Mouse (Mus musculus) frontal cortex, postnatal 25 days (tissue): ENCODE results near the gene Rgs9.
"Not testable (repeated sequence)": the region's sequence is repeated elsewhere in the genome, so short reads cannot be mapped to it uniquely, and the experiment has no call there.

Experiments
- DNase-seq, 2 experiments: peaks; one replicate each; pipeline ENCODE4 v3.0.0; 2022; ENCODE audit warnings: low spot score in 2 of 2

The Rgs9 gene

GRCm38 (mm10) chr11:109305680-109306079 is 7.8 kb upstream of the Rgs9 start:
- no peak for DNase-seq

GRCm38 (mm10) chr11:109302338-109302737 is 4.4 kb upstream of the Rgs9 start:
- no peak for DNase-seq

DNA sequence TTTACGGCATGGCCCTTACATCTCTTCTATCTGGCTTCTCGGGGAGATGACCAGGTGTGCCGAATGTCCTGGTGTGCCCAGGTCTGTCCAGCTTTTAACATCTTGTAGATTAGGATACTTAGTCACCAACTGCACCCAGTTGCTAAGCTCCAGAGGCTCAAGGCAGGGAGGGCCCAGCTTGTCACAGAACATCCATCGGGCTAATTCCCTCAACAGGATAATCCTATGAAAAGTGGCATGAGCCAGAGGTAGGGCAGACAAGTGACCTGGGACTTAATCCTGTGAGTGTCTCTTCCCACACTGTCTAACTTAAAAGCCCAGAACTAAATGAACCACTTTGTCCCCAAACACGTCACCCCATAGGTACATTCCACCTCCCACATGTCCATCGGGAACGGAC is 898 bp downstream of the Rgs9 start:
- no peak for DNase-seq

DNA sequence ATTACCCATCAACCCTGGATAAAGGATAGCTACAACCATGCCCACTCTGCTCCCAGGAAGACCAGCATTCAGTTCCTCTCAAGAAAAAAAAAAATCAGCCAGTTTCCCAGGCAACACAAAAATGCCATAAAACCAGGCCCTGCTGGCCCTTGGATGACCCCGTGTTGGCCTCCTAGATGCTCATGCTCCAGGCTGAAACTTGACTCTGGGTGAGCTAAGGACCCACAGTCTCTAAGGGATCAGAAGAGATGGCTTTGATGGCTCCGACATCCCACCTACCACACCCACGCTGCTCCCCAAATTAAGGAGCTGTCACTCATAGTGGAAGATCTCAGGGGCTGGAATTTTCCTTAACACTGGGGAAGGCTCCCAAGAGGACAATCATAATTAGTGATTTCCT is 5.9 kb downstream of the Rgs9 start:
- DNase-seq = no peak

GRCm38 (mm10) chr11:109289378-109289777 is 8.6 kb downstream of the Rgs9 start:
- not testable (repeated sequence) for DNase-seq

DNA sequence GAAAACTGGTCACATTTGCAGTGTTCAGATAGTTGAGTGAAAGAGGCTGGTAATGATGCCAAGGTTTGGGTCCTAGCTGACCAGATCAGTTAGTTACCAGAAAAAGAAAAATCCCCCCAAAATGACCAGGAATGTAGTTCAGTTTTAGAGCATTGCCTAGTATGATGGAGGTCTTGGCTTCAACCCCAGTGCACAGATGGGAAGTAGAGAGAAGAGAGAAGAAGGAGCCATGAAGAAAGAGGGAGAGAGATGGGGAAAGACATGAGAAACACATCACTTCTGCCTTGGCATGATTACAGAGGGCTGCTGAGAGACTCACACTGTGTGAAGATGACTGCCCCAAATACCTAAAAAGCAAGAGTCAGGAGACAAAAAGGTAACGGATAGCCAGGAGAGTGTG is 13.1 kb downstream of the Rgs9 start:
- DNase-seq = no peak

DNA sequence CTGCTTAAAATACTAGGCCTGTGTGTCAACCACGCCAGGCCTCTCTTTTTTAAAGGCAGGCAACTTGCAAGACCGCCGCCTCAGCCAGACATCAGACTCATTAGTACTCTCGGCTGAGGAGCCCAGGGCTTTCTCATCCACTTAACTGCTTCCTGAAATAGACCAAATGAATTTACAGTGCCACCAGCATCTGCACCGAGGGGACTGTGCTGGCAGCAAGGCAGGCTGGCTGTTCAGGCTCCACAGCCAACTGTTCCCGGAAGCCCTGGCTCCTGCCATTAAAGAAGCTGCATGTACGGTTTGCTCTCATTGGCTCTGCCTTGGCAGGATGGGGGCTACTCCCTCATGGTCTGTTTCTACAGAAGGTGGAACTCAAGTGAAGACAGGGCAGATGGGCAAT is 19.7 kb downstream of the Rgs9 start:
- no peak for DNase-seq

DNA sequence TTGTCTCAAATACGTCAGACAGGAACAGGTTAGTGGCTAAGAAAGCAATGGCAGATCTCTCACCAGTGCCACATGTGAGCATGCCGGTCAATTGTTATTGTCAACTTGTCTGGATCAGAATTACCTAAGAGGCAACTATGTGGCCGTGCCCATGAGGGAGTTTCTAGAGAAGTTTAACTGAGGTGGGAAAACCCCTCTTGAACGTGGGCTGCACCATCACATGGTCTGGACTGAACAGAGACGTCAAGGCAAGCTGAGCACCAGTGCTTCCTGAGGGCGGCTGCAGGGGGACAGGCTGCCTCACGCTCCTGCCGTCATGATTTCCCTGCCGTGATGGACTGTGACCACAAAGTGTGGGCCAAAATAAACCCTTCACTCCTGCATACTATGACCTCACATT is 26.5 kb downstream of the Rgs9 start:
- no peak for DNase-seq

DNA sequence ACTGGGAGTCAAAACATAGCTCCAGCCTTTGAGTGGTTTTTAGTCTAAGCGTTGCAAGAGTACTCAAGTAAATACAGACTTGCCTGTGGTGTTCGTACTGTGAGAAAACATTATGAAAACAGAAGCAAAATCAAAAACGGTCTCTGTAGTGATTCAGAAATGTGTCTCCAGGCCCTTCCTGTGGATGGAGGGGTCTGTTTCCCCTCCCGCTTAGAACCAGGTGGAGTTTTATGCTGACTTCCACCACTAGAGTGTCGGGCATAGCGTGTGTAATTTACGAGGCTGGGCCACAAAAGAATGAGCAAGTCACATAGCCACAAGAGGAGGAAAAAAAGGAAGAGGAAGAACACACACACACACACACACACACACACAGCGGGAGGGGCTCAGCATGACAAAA is 27.6 kb downstream of the Rgs9 start:
- no peak for DNase-seq

- no peak for DNase-seq
These were observed 28.1 kb downstream of the Rgs9 start for GRCm38 (mm10) chr11:109269662-109270341.

DNA sequence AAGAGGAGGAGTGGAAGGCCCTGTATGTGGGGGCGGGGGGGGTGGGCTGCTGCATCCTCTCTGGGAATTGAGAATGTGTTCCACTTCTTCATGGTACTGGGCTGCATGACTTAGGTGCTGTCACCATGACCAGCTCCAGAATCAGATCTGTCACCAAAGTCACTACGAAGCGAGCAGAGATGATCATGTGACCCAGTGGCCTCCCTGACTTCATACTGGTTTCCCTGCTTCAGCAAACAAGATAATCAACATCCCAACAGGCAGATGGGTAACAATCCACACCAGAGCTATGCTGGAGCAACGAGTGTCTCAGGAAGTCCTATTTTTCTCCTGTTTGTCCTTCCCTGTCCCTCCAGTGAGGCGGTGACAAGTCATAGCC is 28.7 kb downstream of the Rgs9 start:
- no peak for DNase-seq

DNA sequence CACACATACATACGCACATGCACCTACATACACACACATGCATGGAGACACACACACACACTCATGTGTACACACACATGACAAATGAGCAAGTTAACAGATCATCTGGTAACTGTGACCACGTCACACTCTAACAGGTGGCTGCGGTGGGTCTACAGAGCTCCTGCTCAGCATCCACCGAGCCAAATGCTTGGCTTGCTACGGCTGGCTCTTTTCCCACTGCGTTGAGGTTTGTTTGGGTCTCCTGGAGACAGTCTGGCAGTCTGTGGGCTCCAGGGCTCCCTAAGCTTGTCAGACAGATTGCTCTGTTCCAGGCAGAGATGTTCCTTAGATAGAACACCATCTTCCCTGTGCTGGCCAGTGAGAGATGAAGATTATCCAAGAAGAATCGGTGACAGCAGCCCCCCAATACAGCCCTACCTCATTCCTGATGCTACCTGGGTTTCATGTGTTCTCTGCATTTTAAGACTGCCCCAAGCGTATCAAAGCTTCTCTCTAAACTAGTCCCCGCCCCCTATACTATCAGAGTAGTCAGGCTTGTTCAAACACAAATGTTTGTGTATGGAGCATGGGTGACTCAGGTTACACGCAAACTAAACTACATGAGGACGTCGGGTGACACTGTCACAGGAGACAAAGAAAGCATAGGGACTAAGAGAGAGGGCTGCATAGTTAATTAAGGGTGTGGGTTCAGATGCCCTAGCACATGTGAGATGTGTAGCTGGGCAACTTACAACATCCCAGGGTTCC is 31.6 kb downstream of the Rgs9 start:
- DNase-seq = no peak

DNA sequence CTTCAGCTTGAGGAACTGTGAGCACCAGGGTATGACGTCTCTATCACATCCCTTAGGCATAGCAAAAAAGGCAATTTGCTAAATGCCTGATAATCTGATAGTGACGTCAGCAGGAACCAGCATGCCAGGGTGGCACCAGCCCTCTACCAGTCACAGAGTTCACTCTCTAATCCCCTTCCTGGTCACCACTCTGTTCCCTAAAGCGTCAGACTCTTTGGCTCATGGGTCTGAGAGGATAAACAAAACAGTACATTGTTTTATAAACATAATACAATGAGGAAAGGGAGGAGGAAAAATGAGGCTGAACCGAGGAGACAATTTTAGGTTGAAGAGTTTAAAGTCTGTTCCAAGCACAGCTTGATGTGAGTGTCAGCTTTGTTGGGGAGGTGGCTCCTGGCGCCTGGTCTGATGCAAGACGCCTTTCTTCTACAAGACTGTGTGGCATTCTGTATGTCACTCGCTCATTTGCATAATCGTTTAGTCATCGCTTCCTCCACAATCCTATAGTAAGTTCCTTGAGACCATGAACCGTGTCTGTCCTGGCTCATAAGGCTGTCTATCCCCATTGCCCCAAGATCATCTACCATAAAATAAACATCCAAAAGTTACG is 33.7 kb downstream of the Rgs9 start:
- DNase-seq = peak in 1 of 2 experiments; percentile 26

DNA sequence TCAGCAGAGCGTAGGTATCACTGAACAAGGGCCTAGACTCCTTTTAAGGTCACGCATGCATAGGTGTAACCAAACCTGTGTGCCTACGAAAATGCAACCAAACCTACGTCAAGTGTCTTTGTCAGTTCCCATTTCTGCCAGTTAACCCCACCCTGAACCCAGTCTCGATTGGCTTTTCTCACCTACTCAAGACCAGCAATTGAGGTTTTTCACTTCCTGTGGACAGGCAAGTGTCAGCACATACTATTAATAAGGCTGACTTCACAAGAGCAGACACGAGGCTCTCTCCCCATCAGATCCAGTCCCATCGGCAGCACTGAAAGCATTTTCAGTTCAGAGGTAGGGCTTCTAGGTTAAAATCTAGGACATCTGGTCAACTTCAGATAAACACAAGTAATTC is 37.4 kb downstream of the Rgs9 start:
- DNase-seq = no peak

GRCm38 (mm10) chr11:109258941-109259910 is 38.7 kb downstream of the Rgs9 start:
- peak in 1 of 2 experiments; percentile 27 for DNase-seq

DNA sequence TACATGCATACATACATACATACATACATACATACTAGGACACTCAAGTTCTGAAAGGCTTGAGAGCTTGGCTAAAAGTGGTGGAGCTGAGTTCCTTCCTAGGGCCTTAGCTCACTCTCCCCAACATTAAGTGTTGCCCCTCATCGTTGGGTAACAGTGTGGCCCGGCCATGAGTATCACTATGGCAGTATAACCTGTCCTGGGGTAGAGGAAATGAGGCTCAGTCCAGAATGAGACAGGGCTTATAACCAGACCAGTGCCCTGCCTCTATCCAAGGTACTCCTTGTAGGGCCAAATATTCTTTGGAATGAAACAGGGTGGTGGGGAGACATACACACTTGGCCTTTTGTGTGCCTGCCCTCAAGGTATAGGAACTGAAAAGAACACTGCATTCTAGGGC is 40.1 kb downstream of the Rgs9 start:
- DNase-seq = no peak

DNA sequence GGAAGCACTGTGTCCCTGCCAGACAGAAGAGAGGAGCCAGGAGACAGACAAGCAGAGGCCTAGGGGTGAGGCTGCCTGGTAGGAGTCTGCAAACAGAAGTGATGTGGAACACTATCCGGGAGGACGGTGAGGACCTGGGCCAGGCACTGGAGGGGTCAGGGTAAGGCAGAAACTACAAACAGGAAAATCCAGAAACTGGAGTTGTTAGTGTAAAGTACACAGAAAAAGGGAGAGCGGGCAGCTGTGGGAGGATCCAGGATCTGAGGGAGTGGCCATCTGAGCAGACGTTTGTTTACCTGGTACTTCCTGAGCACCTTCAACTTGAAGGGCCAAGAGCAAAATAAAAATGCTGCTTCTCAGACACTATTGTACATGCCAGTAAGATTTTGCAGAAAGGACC is 42.9 kb downstream of the Rgs9 start:
- no peak for DNase-seq

- DNase-seq = no peak
These were observed 45.4 kb downstream of the Rgs9 start for GRCm38 (mm10) chr11:109252483-109252882.

- no peak for DNase-seq
These were observed 47.4 kb downstream of the Rgs9 start for GRCm38 (mm10) chr11:109250566-109250965.

DNA sequence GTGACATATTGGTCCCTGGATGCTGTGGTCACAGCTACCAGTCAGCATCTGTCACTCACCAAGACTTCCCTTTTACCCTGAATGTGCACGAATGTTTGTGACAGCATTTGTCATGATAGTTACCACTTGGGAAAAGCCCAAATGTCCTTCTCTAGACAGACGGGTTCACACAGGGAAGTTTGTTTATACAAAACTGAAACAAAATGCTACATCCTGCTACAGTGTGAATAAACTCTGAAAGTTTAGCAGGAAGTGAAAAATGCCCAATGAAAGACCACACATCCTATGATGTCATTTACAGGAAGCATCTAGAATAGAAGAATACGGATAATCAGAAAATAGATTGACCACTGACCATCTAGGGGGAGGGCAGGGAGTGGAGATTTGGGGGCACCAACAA is 51.0 kb downstream of the Rgs9 start:
- no peak for DNase-seq

DNA sequence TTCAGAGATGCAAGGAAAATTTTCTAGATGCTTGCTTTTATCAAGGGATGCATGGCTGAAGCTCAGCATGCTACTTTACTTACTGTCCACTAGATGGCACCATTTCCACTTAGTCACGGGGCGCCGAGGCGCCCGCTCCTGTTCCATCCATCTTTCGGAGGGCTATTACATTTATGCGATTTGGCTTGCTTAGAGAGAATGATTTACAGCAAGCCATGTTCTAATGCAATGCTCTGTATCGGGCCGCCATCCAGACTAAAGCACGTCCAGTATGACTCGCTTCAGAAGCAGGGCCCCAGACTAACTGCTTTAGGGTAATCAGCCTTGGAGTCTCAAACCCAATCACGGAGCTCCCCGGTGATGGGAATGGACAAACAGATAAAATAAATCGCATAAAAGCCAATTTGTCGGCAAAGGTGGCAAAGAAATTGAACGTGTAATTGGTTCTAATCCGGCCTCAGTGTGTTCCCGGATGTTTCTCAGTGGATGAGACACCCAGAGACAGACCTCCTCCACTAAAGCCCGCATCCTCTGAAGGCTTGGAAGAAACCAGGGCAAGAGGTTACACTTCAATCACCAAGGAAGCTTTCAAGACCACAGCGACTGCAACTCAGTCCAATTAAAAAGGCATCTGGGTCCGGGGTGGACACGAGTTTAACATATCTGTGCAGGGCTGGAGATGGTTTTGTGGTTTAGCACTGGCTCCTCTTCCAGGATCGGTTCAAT is 53.1 kb downstream of the Rgs9 start:
- peak; percentile 18 to 23 for DNase-seq
